Mouse (Mus musculus) forebrain, embryonic 10.5 days (tissue): ENCODE data around the gene H2-M5. TPM values are rescaled to one million over a fixed set of nuclear protein-coding genes. Genes with fewer than 3 reads are reported as not detected.
"Not testable (repeated sequence)": the region's sequence is repeated elsewhere in the genome, so short reads cannot be mapped to it uniquely, and the experiment has no call there.

Experiments
- DNase-seq: peaks from one replicate; pipeline ENCODE4 v3.0.0-alpha.2; 2017; ENCODE audit warnings: low spot score; ENCODE audit errors: extremely low spot score
- H3K27ac ChIP-seq: fragments of 300-500 bp; sonication (generic); 2 replicates; pipeline ENCODE4 v1.5.1; 2016; ENCODE audit warnings: mild to moderate bottlenecking
- H3K27me3 ChIP-seq: fragments of 300-500 bp; sonication (generic); 2 replicates; pipeline ENCODE4 v1.6.1; 2016; ENCODE audit warnings: mild to moderate bottlenecking; ENCODE audit not compliant: poor library complexity, severe bottlenecking
- H3K36me3 ChIP-seq: fragments of 300-500 bp; sonication (generic); replicated peaks from 2 replicates; pipeline ENCODE4 v1.6.1; 2016; ENCODE audit warnings: mild to moderate bottlenecking, moderate library complexity
- H3K4me1 ChIP-seq: fragments of 300-500 bp; sonication (generic); 2 replicates; pipeline ENCODE4 v1.6.1; 2016
- H3K4me3 ChIP-seq: fragments of 300-500 bp; sonication (generic); 2 replicates; pipeline ENCODE4 v1.5.1; 2016; ENCODE audit warnings: mild to moderate bottlenecking, moderate library complexity
- H3K9me3 ChIP-seq: fragments of 300-500 bp; sonication (generic); 2 replicates; pipeline ENCODE4 v1.6.1; 2016; ENCODE audit warnings: mild to moderate bottlenecking, moderate library complexity
- WGBS: fragments of 180-500 bp; shearing (Covaris S2); methylation state at CpG from one replicate; pipeline ENCODE4 v1.1.7; 2016; 5-methylcytosine and 5-hydroxymethylcytosine counted together
- polyA plus RNA-seq: library from polyadenylated mRNA; unstranded; fragments of >200 nt; fragmentation: Nextera tagmentation; extraction: Ambion mirVana; gene quantifications from 2 replicates; pipeline ENCODE4 v1.2.1, GENCODE M21; 2016

Gene H2-M5
- polyA plus RNA-seq: 0.74 and 0.94 TPM in 2 replicates

DNA sequence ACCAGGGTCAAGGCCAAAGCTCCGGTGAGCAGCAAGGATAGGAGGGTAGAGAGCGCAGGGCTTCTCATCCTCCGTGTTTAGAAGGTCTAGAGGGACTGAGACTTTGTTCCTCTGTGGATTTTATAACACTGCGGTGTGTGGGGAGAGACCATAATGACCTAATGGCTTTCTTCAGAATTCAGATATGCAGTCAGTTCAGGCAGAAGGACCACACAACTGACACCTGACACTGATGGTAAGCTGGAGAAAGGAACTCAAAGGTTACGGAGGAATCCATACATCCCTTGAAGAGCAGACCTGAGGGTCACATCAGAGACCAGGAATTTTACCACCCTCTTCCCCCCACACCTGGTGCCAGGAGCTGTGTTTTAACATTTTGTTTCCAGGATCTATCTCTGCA is at the start of gene H2-M5:
TSS of gene H2-M5 (minus strand) at position 101 of the 400 bp plus-strand sequence.
- Histone ChIP-seq H3K27me3 (peaks cover 39% of the 10 kb centered on the region), H3K27ac (no peak within 1 kb of the TSS), H3K36me3 (no peaks in the 10 kb centered on the region), H3K4me3 (peak within 1 kb of the TSS; percentile 27), H3K9me3 (no peaks in the 10 kb centered on the region), H3K4me1 (peaks cover 6% of the 10 kb centered on the region; the same call in 1 of the 2 replicates)
- 14% methylated on average over 5 of the region's 5 CpGs for WGBS
- DNase-seq: no peak

DNA sequence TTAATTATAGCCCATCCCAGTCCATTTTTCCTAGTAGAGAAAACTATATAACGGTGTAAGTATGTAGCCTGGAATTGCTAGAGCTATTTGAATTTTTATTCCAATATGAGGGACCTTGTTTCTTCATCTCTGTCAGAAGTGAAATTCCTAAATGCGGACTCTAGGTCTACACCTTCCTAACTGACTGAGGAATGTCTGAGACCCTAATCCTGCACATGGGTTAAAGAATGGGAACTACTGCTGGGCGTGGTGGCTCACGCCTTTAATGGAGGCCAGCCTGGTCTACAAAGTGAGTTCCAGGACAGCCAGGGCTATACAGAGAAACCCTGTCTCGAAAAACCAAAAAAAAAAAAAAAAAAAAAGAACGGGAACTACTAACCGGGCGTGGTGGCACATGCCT is 39.8 kb upstream of the H2-M5 start:
- Histone ChIP-seq H3K9me3 (no peaks in the 10 kb centered on the region), H3K27me3 (no peaks in the 10 kb centered on the region), H3K4me1 (peaks cover 17% of the 10 kb centered on the region), H3K27ac (peak overlapping the region; percentile 95), H3K36me3 (no peaks in the 10 kb centered on the region), H3K4me3 (peak overlapping the region; percentile 48)
- 70% methylated on average over 8 of the region's 8 CpGs for WGBS
- DNase-seq: no peak

DNA sequence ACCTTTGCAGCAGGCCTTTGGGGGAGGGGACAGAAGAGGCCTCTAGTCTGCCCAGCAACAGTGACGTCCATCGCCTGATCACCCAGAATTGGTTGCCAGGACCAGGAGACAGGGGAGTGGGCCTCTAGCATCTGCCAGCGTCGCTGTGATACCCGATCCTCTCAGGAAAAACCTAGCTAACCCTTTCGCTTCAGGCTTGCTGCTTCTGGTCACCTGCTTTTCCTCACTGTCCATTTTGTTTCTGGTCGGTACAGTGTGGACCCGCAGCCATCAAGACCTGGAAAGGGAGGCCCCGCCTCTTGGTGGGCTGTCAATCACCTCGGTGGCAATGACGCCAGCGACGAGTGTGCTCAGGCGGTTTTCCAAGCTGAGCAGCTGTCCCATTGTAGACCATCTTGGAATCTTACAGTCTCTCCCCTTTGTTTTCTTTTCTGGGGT is 39.4 kb upstream of the H2-M5 start:
- WGBS: under 1% methylated on average over 14 of the region's 14 CpGs
- Histone ChIP-seq H3K27ac (peak overlapping the region; percentile 95), H3K9me3 (no peaks in the 10 kb centered on the region), H3K4me3 (peak overlapping the region; percentile 48), H3K4me1 (peaks cover 17% of the 10 kb centered on the region), H3K27me3 (no peaks in the 10 kb centered on the region), H3K36me3 (no peaks in the 10 kb centered on the region)
- peak; percentile 95 for DNase-seq

GRCm38 (mm10) chr17:37028212-37028611 is 38.9 kb upstream of the H2-M5 start:
- H3K9me3 ChIP-seq: no peaks in the 10 kb centered on the region
- DNase-seq: no peak
- no peaks in the 10 kb centered on the region for H3K27me3 ChIP-seq
- H3K27ac ChIP-seq: peak overlapping the region; percentile 95
- peaks cover 17% of the 10 kb centered on the region for H3K4me1 ChIP-seq
- 3% methylated on average over 10 of the region's 10 CpGs for WGBS
- peak overlapping the region; percentile 48 for H3K4me3 ChIP-seq
- no peaks in the 10 kb centered on the region for H3K36me3 ChIP-seq

- Histone ChIP-seq H3K4me1 (peaks cover 17% of the 10 kb centered on the region), H3K9me3 (no peaks in the 10 kb centered on the region), H3K27ac (peak overlapping the region; percentile 95), H3K27me3 (no peaks in the 10 kb centered on the region), H3K4me3 (no peak overlapping the region), H3K36me3 (no peaks in the 10 kb centered on the region)
- no peak for DNase-seq
- WGBS: 95% methylated on average over 4 of the region's 4 CpGs
These were observed 38.1 kb upstream of the H2-M5 start for GRCm38 (mm10) chr17:37027486-37027885.

GRCm38 (mm10) chr17:37026425-37026824 is 37.1 kb upstream of the H2-M5 start:
- H3K36me3 ChIP-seq: no peaks in the 10 kb centered on the region
- H3K27me3 ChIP-seq: no peaks in the 10 kb centered on the region
- DNase-seq: no peak
- peaks cover 17% of the 10 kb centered on the region for H3K4me1 ChIP-seq
- WGBS: 92% methylated on average over 2 of the region's 2 CpGs
- H3K9me3 ChIP-seq: no peaks in the 10 kb centered on the region
- peak overlapping the region; percentile 35; the same call in 1 of the 2 replicates for H3K27ac ChIP-seq
- no peak overlapping the region for H3K4me3 ChIP-seq

- H3K36me3 ChIP-seq: no peaks in the 10 kb centered on the region
- 72% methylated on average over 9 of the region's 9 CpGs for WGBS
- DNase-seq: no peak
These were observed 33.6 kb upstream of the H2-M5 start, which contains the start of gene Mog for GRCm38 (mm10) chr17:37022628-37023576. Gene Mog (minus strand): TSS chr17:37023398.

DNA sequence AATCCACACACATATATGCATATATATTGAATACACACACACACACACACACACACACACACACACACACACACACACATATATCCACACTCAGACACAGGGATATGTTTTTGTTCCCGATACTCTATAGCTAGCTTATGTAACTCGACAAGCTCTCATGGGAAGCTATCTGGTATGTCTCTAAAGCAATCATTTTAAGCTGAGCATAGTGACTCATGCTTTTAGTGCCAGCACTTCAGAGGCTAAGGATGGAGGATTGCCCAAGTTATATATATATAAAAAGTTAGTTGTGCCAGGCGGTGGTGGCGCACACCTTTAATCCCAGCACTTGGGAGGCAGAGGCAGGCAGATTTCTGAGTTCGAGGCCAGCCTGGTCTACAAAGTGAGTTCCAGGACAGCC is 29.9 kb upstream of the H2-M5 start:
- H3K4me3 ChIP-seq, H3K9me3 ChIP-seq, H3K27me3 ChIP-seq, H3K36me3 ChIP-seq, DNase-seq, H3K27ac ChIP-seq: not testable (repeated sequence)
- 96% methylated on average over 5 of the region's 5 CpGs for WGBS
- H3K4me1 ChIP-seq: peaks cover 11% of the 10 kb centered on the region; the same call in 1 of the 2 replicates

More at GRCm38 (mm10) chr17:37022628-37023576, 33.6 kb upstream of the H2-M5 start, which contains the start of gene Mog:
- Histone ChIP-seq H3K27me3 (no peaks in the 10 kb centered on the region), H3K4me1 (peaks cover 14% of the 10 kb centered on the region), H3K4me3 (no peak within 1 kb of the TSS), H3K9me3 (no peaks in the 10 kb centered on the region), H3K27ac (peak within 1 kb of the TSS; percentile 25; the same call in 1 of the 2 replicates)

- H3K27me3 ChIP-seq: no peaks in the 10 kb centered on the region
- peaks cover 11% of the 10 kb centered on the region; the same call in 1 of the 2 replicates for H3K4me1 ChIP-seq
- H3K36me3 ChIP-seq: no peaks in the 10 kb centered on the region
- no peak overlapping the region for H3K27ac ChIP-seq
- DNase-seq: no peak
- 85% methylated on average over 3 of the region's 3 CpGs for WGBS
- no peaks in the 10 kb centered on the region for H3K9me3 ChIP-seq
- H3K4me3 ChIP-seq: no peak overlapping the region
These were observed 29.0 kb upstream of the H2-M5 start for GRCm38 (mm10) chr17:37018328-37018727.

DNA sequence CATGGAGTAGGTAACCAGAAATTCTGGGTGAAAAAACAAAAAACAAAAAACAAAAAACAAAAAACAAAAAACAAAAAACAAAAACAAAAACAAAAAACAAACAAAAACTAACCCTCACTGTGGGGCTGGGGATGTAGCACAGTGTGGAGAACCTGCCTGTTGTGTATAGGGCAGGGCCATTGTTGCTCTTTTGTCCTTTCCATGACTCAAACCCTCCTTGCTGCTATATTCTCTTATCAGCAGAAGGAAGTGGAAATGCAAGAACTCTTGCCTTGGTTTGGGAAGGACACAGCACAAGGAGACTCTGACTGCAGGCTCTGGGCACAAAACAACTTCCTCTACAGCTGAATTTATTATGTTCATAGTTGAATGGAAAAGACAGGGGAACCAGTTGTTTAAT is 27.0 kb upstream of the H2-M5 start:
- DNase-seq: no peak
- peaks cover 11% of the 10 kb centered on the region; the same call in 1 of the 2 replicates for H3K4me1 ChIP-seq
- no peak overlapping the region for H3K27ac ChIP-seq
- peaks cover 10% of the 10 kb centered on the region for H3K36me3 ChIP-seq
- no peaks in the 10 kb centered on the region for H3K27me3 ChIP-seq
- no peak overlapping the region for H3K4me3 ChIP-seq
- H3K9me3 ChIP-seq: no peaks in the 10 kb centered on the region

DNA sequence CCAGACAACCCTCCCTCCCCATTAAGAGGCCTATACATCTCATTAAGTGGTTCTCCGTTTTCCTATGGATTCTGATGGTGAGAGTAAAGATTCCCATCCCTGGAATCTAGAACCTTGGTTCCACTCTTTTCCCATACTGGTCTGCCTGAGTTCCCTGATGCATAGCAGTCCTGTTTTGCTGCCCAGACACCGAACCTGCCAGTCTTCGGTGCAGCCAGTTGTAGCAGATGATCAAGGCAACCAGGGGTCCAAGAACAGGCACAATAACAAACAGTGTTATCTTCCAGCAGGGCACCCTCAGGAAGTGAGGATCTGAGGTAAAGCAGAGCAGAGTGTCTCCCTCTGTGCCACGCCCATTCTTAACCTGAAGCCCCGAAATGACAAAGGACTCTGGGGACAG is 22.8 kb upstream of the H2-M5 start:
- Histone ChIP-seq H3K4me3 (no peak overlapping the region), H3K27ac (no peak overlapping the region), H3K27me3 (no peaks in the 10 kb centered on the region), H3K36me3 (peaks cover 52% of the 10 kb centered on the region), H3K9me3 (no peaks in the 10 kb centered on the region), H3K4me1 (no peaks in the 10 kb centered on the region)
- 78% methylated on average over 5 of the region's 5 CpGs for WGBS
- no peak for DNase-seq

- no peak overlapping the region for H3K4me3 ChIP-seq
- H3K9me3 ChIP-seq: no peaks in the 10 kb centered on the region
- no peak for DNase-seq
- whole genome bisulfite sequencing: 87% methylated on average over 3 of the region's 3 CpGs
- no peaks in the 10 kb centered on the region for H3K4me1 ChIP-seq
- no peak overlapping the region for H3K27ac ChIP-seq
- H3K27me3 ChIP-seq: no peaks in the 10 kb centered on the region
- peaks cover 57% of the 10 kb centered on the region for H3K36me3 ChIP-seq
These were observed 22.4 kb upstream of the H2-M5 start for GRCm38 (mm10) chr17:37011719-37012118.

GRCm38 (mm10) chr17:37009460-37010042 is 20.2 kb upstream of the H2-M5 start:
- no peaks in the 10 kb centered on the region for H3K9me3 ChIP-seq
- 93% methylated on average over 17 of the region's 17 CpGs for WGBS
- no peaks in the 10 kb centered on the region for H3K27me3 ChIP-seq
- no peak overlapping the region for H3K4me3 ChIP-seq
- DNase-seq: no peak
- no peak overlapping the region for H3K27ac ChIP-seq
- H3K4me1 ChIP-seq: no peaks in the 10 kb centered on the region
- H3K36me3 ChIP-seq: peaks cover 78% of the 10 kb centered on the region
